Mouse (Mus musculus): ENCODE data around the gene Tspan13.
A peak's percentile ranks its signal among the peaks of the same experiment; 100 is the strongest.

Gene Tspan13

GRCm38 (mm10) chr12:36042348-36042778 lies at the start of gene Tspan13:
Gene Tspan13 (minus strand): TSS chr12:36042500.
- DNase-seq (ENCODE audit: low spot score) = no peak

- no peak for DNase-seq (ENCODE audit: low spot score)
Measured at GRCm38 (mm10) chr12:36091964-36092363, 49.7 kb upstream of the Tspan13 start.

GRCm38 (mm10) chr12:36089221-36089620 lies 46.9 kb upstream of the Tspan13 start:
- DNase-seq (ENCODE audit: low spot score) = no peak

- DNase-seq (ENCODE audit: low spot score) = no peak
Measured at GRCm38 (mm10) chr12:36088804-36089203, 46.5 kb upstream of the Tspan13 start.

GRCm38 (mm10) chr12:36085380-36085779 lies 43.1 kb upstream of the Tspan13 start:
- no peak for DNase-seq (ENCODE audit: low spot score)

GRCm38 (mm10) chr12:36078101-36078899 lies 36.0 kb upstream of the Tspan13 start:
- DNase-seq (ENCODE audit: low spot score) = no peak

GRCm38 (mm10) chr12:36072860-36073259 lies 30.6 kb upstream of the Tspan13 start:
- no peak for DNase-seq (ENCODE audit: low spot score)

- DNase-seq (ENCODE audit: low spot score) = no peak
Measured at GRCm38 (mm10) chr12:36070231-36070630, 27.9 kb upstream of the Tspan13 start.

GRCm38 (mm10) chr12:36067538-36067937 lies 25.2 kb upstream of the Tspan13 start:
- DNase-seq (ENCODE audit: low spot score) = no peak

- no peak for DNase-seq (ENCODE audit: low spot score)
Measured at GRCm38 (mm10) chr12:36065911-36066310, 23.6 kb upstream of the Tspan13 start.

- DNase-seq (ENCODE audit: low spot score) = no peak
Measured at GRCm38 (mm10) chr12:36057699-36058098, 15.4 kb upstream of the Tspan13 start.

- no peak for DNase-seq (ENCODE audit: low spot score)
Measured at GRCm38 (mm10) chr12:36050276-36050675, 8.0 kb upstream of the Tspan13 start.

- no peak for DNase-seq (ENCODE audit: low spot score)
Measured at GRCm38 (mm10) chr12:36047593-36047992, 5.3 kb upstream of the Tspan13 start.

- no peak for DNase-seq (ENCODE audit: low spot score)
Measured at GRCm38 (mm10) chr12:36046196-36046595, 3.9 kb upstream of the Tspan13 start.

- DNase-seq (ENCODE audit: low spot score) = no peak
Measured at GRCm38 (mm10) chr12:36044691-36045090, 2.4 kb upstream of the Tspan13 start.

GRCm38 (mm10) chr12:36041703-36042347 lies 475 bp downstream of the Tspan13 start:
- DNase-seq (ENCODE audit: low spot score) = no peak

- DNase-seq (ENCODE audit: low spot score) = no peak
Measured at GRCm38 (mm10) chr12:36041281-36041589, 1.1 kb downstream of the Tspan13 start.

- no peak for DNase-seq (ENCODE audit: low spot score)
Measured at GRCm38 (mm10) chr12:36040571-36041280, 1.6 kb downstream of the Tspan13 start.

GRCm38 (mm10) chr12:36039541-36040084 lies 2.7 kb downstream of the Tspan13 start:
- DNase-seq (ENCODE audit: low spot score) = no peak

GRCm38 (mm10) chr12:36036776-36037175 lies 5.5 kb downstream of the Tspan13 start:
- DNase-seq (ENCODE audit: low spot score) = peak; percentile 35

GRCm38 (mm10) chr12:36036121-36036520 lies 6.2 kb downstream of the Tspan13 start:
- no peak for DNase-seq (ENCODE audit: low spot score)

- DNase-seq (ENCODE audit: low spot score) = no peak
Measured at GRCm38 (mm10) chr12:36035501-36035900, 6.8 kb downstream of the Tspan13 start.

GRCm38 (mm10) chr12:36032419-36032818 lies 9.9 kb downstream of the Tspan13 start:
- DNase-seq (ENCODE audit: low spot score) = no peak
